Mouse (Mus musculus) heart, embryonic 16.5 days (tissue): Measurements from ENCODE around the gene Armh3. TPM values are rescaled to one million over a fixed set of nuclear protein-coding genes. Genes with fewer than 3 reads are reported as not detected.
A peak's percentile ranks its signal among the peaks of the same experiment; 100 is the strongest.

ENCODE experiments used
- ATAC-seq: fragments of 200-750 bp; cut with Nextera tagmentation; replicated peaks from 2 replicates; pipeline ENCODE4 v1.8.0; 2017; ENCODE audit warnings: moderate number of reproducible peaks; ENCODE audit not compliant: insufficient read depth, low FRiP score; ENCODE audit errors: extremely low read depth
- H3K27ac ChIP-seq: fragments of 300-500 bp; sonication (generic); 2 replicates; pipeline ENCODE4 v1.5.1; 2014; ENCODE audit warnings: mild to moderate bottlenecking, low read length, control low read depth, moderate library complexity
- H3K27me3 ChIP-seq: fragments of 300-500 bp; sonication (generic); 2 replicates; pipeline ENCODE4 v1.6.1; 2014; ENCODE audit warnings: low read length, mixed read lengths; ENCODE audit not compliant: control insufficient read depth, insufficient read depth
- H3K36me3 ChIP-seq: fragments of 300-500 bp; sonication (generic); 2 replicates; pipeline ENCODE4 v1.6.1; 2014; ENCODE audit not compliant: control insufficient read depth, insufficient read depth
- H3K4me1 ChIP-seq: fragments of 300-500 bp; sonication (generic); 2 replicates; pipeline ENCODE4 v1.6.1; 2014; ENCODE audit warnings: low read length, mixed read lengths; ENCODE audit not compliant: control insufficient read depth, insufficient read depth
- H3K4me2 ChIP-seq: fragments of 300-500 bp; sonication (generic); 2 replicates; pipeline ENCODE4 v1.6.1; 2014; ENCODE audit warnings: low read depth, mild to moderate bottlenecking, control low read depth, low read length
- H3K4me3 ChIP-seq: fragments of 300-500 bp; sonication (generic); 2 replicates; pipeline ENCODE4 v1.5.1; 2014; ENCODE audit warnings: mild to moderate bottlenecking, control low read depth, low read length
- H3K9ac ChIP-seq: fragments of 300-500 bp; sonication (generic); 2 replicates; pipeline ENCODE4 v1.6.1; 2014; ENCODE audit warnings: low read length, control low read depth
- H3K9me3 ChIP-seq: fragments of 300-500 bp; sonication (generic); replicated peaks from 2 replicates; pipeline ENCODE4 v1.6.1; 2016; ENCODE audit warnings: low read length; ENCODE audit not compliant: control insufficient read depth
- WGBS: fragments of 180-500 bp; shearing (Covaris S2); extraction: QIAGEN DNeasy Blood & Tissue Kit; methylation state at CpG from one replicate; pipeline ENCODE4 v1.1.7; 2014; 5-methylcytosine and 5-hydroxymethylcytosine counted together
- polyA plus RNA-seq: library from polyadenylated mRNA; unstranded; fragments of >200 nt; fragmentation: Nextera tagmentation; extraction: Ambion mirVana; gene quantifications from 2 replicates; pipeline ENCODE4 v1.2.1, GENCODE M21; 2015

Gene Armh3
- polyA plus RNA-seq, 1 experiment from 2014 or later = 15.3 TPM

GRCm38 (mm10) chr19:45804593-45805368 is 193.5 kb downstream of the Armh3 start:
- H3K4me1 ChIP-seq = no peaks in the 10 kb centered on the region
- ATAC-seq = peak; percentile 67
- no peaks in the 10 kb centered on the region for H3K36me3 ChIP-seq
- no peaks in the 10 kb centered on the region for H3K9me3 ChIP-seq
- H3K9ac ChIP-seq = no peak overlapping the region
- H3K4me2 ChIP-seq = no peak overlapping the region
- 22% methylated on average over 12 of the region's 12 CpGs for WGBS
- H3K4me3 ChIP-seq = no peak overlapping the region
- H3K27me3 ChIP-seq = no peaks in the 10 kb centered on the region
- H3K27ac ChIP-seq = no peak overlapping the region

- Histone ChIP-seq H3K36me3 (no peaks in the 10 kb centered on the region), H3K9me3 (no peaks in the 10 kb centered on the region), H3K4me2 (no peak overlapping the region), H3K4me1 (no peaks in the 10 kb centered on the region), H3K4me3 (no peak overlapping the region), H3K27me3 (no peaks in the 10 kb centered on the region), H3K9ac (no peak overlapping the region), H3K27ac (no peak overlapping the region)
- WGBS = 21% methylated on average over 3 of the region's 4 CpGs
- ATAC-seq = no peak
Measured at GRCm38 (mm10) chr19:45803408-45803807, 194.9 kb downstream of the Armh3 start.

GRCm38 (mm10) chr19:45802702-45803101 is 195.6 kb downstream of the Armh3 start:
- no peaks in the 10 kb centered on the region for H3K27me3 ChIP-seq
- no peak overlapping the region for H3K4me3 ChIP-seq
- 53% methylated on average over 4 of the region's 4 CpGs for WGBS
- H3K4me1 ChIP-seq = no peaks in the 10 kb centered on the region
- H3K4me2 ChIP-seq = no peak overlapping the region
- H3K36me3 ChIP-seq = no peaks in the 10 kb centered on the region
- H3K27ac ChIP-seq = no peak overlapping the region
- H3K9me3 ChIP-seq = no peaks in the 10 kb centered on the region
- ATAC-seq = no peak
- no peak overlapping the region for H3K9ac ChIP-seq

GRCm38 (mm10) chr19:45796879-45797278 is 201.4 kb downstream of the Armh3 start:
- H3K27ac ChIP-seq = no peak overlapping the region
- WGBS = 68% methylated on average over 15 of the region's 15 CpGs

GRCm38 (mm10) chr19:45796061-45796556 is 202.2 kb downstream of the Armh3 start:
- H3K9ac ChIP-seq = no peak overlapping the region

More at GRCm38 (mm10) chr19:45796879-45797278, 201.4 kb downstream of the Armh3 start:
- Histone ChIP-seq H3K4me1 (no peaks in the 10 kb centered on the region), H3K4me2 (no peak overlapping the region), H3K9me3 (no peaks in the 10 kb centered on the region), H3K4me3 (no peak overlapping the region), H3K36me3 (no peaks in the 10 kb centered on the region), H3K27me3 (no peaks in the 10 kb centered on the region), H3K9ac (no peak overlapping the region)
- ATAC-seq = no peak

GRCm38 (mm10) chr19:45795406-45795944 is 202.8 kb downstream of the Armh3 start:
- no peak for ATAC-seq
- no peaks in the 10 kb centered on the region for H3K9me3 ChIP-seq
- H3K27me3 ChIP-seq = no peaks in the 10 kb centered on the region
- no peak overlapping the region for H3K9ac ChIP-seq
- no peak overlapping the region for H3K27ac ChIP-seq
- H3K4me1 ChIP-seq = no peaks in the 10 kb centered on the region
- 26% methylated on average over 15 of the region's 15 CpGs for WGBS
- H3K4me3 ChIP-seq = no peak overlapping the region
- H3K4me2 ChIP-seq = peak overlapping the region; percentile 28
- no peaks in the 10 kb centered on the region for H3K36me3 ChIP-seq

More at GRCm38 (mm10) chr19:45796061-45796556, 202.2 kb downstream of the Armh3 start:
- H3K36me3 ChIP-seq = no peaks in the 10 kb centered on the region
- ATAC-seq = peak; percentile 24; the same call in 1 of the 2 replicates
- H3K4me1 ChIP-seq = no peaks in the 10 kb centered on the region
- no peak overlapping the region for H3K27ac ChIP-seq
- WGBS = 15% methylated on average over 15 of the region's 15 CpGs
- no peaks in the 10 kb centered on the region for H3K9me3 ChIP-seq
- H3K4me2 ChIP-seq = peak overlapping the region; percentile 28
- H3K4me3 ChIP-seq = no peak overlapping the region
- H3K27me3 ChIP-seq = no peaks in the 10 kb centered on the region

- Histone ChIP-seq H3K4me2 (no peak overlapping the region), H3K9me3 (no peaks in the 10 kb centered on the region), H3K4me3 (no peak overlapping the region), H3K27me3 (no peaks in the 10 kb centered on the region), H3K27ac (no peak overlapping the region), H3K36me3 (no peaks in the 10 kb centered on the region), H3K9ac (no peak overlapping the region), H3K4me1 (no peaks in the 10 kb centered on the region)
- ATAC-seq = no peak
- WGBS = 73% methylated on average over 6 of the region's 6 CpGs
Measured at GRCm38 (mm10) chr19:45794718-45795117, 203.6 kb downstream of the Armh3 start.

GRCm38 (mm10) chr19:45792404-45792803 is 205.9 kb downstream of the Armh3 start:
- WGBS = 70% methylated on average over 6 of the region's 6 CpGs

More at GRCm38 (mm10) chr19:45792404-45792803, 205.9 kb downstream of the Armh3 start:
- Histone ChIP-seq H3K27me3 (no peaks in the 10 kb centered on the region), H3K4me1 (no peaks in the 10 kb centered on the region), H3K9ac (no peak overlapping the region), H3K36me3 (no peaks in the 10 kb centered on the region), H3K4me3 (no peak overlapping the region), H3K27ac (no peak overlapping the region), H3K4me2 (no peak overlapping the region), H3K9me3 (no peaks in the 10 kb centered on the region)
- ATAC-seq = no peak
